Mouse (Mus musculus) cerebellum, adult 2 months (tissue): Measurements from ENCODE around the gene Bcl9l.

ENCODE experiments used
- CTCF ChIP-seq: fragments of 200-500 bp; IDR thresholded peaks from 2 replicates; pipeline ENCODE4 v1.5.1; 2011; ENCODE audit warnings: low read depth, mild to moderate bottlenecking, control low read depth, low read length, moderate library complexity, borderline replicate concordance; ENCODE audit not compliant: insufficient read depth
- POLR2A ChIP-seq: fragments of 200-500 bp; IDR thresholded peaks from 2 replicates; pipeline ENCODE4 v1.6.1; 2011; ENCODE audit warnings: low read length, control low read depth, borderline replicate concordance; ENCODE audit not compliant: insufficient read depth

- TF ChIP-seq POLR2A (no peak), CTCF (no peak)
Observed at GRCm38 (mm10) chr9:44508124-44508619, 25.5 kb downstream of the Bcl9l start.
